Mouse (Mus musculus) thymus, adult 2 months (tissue): ENCODE measurements around the gene Fcrl1.

Source experiments
- CTCF ChIP-seq: fragments of 200-500 bp; IDR thresholded peaks from 2 replicates; pipeline ENCODE4 v1.5.1; 2012; ENCODE audit warnings: mild to moderate bottlenecking, control low read depth, low read length, moderate library complexity, borderline replicate concordance; ENCODE audit not compliant: control insufficient read depth, poor library complexity, insufficient read depth; ENCODE audit errors: extremely low read depth
- POLR2A ChIP-seq: fragments of 200-500 bp; IDR thresholded peaks from 2 replicates; pipeline ENCODE4 v1.6.1; 2012; ENCODE audit warnings: mild to moderate bottlenecking, low read length, control low read depth, moderate library complexity; ENCODE audit not compliant: control insufficient read depth, poor library complexity, insufficient read depth; ENCODE audit errors: extremely low read depth

GRCm38 (mm10) chr3:87422386-87422910 is 46.3 kb downstream of the Fcrl1 start:
- TF ChIP-seq CTCF (no peak), POLR2A (no peak)
